Mouse (Mus musculus) right cerebral cortex, adult 2 months (tissue): ENCODE data around the gene Armc10.
"Not testable (repeated sequence)": the region's sequence is repeated elsewhere in the genome, so short reads cannot be mapped to it uniquely, and the experiment has no call there.

Source experiments
- DNase-seq, 2 experiments: peaks; one replicate each; pipeline ENCODE4 v3.0.0; 2021 to 2022; ENCODE audit warnings: low spot score in 2 of 2

The Armc10 gene

DNA sequence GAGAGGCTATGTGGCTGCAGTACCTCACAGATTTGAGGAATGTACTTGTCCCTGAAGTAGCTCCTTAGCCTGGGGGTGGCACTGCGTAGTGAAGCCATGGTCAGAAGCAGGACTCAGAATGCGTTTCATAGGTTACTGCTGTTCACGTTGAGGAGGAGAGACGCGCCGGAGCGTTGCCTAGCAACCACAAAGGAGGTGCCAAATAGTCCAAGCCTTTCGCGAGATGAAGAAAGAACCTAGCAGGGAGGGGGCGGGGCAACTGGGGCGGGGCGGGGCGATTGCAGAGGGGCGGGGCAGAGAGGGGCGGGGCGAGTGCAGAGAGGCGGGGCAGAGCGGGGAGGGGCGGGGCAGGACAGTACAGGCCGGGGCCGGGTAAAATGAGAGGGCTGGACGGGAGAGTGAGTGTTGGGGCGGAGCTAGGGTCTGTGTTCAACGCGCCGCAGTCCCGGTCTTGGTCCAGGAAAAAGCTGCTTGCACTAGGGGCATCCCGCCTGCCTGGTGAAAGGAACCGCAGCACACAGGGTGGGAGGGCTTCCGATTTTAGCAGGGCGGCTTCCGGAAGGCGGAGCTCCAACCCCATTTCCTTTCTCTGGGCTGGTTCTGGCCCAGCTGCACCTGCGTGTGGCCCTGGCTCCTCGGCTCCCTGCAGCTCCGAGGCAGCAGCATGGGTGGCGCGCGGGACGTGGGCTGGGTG is at the start of gene Armc10, which contains the start of gene Fbxl13:
Armc10 (plus strand) TSS at position 375 of the 694 bp plus-strand sequence.
Fbxl13 (minus strand) TSS at position 196 of the 694 bp plus-strand sequence.
- peak; percentile 89 to 93 for DNase-seq

DNA sequence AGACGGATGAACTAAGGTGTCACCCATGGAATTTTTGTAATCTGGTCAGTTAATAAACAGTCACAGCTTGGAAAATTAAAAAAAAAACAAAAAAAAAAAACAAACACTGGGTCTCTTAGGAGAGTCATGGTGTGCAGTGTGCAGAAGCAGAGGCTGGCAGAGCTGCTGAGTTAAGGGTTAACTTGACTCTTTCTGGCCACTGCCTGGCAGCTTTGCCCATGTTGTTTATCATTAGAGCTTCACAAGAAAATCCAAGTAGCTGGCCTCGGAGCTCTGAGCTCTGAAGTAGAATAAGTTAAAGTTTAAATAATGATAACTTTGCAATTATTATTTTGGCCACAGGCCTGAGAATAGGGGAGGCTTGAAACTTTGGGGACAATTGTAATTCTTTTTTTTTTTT is 46.1 kb upstream of the Armc10 start:
- DNase-seq, result not testable (repeated sequence)

DNA sequence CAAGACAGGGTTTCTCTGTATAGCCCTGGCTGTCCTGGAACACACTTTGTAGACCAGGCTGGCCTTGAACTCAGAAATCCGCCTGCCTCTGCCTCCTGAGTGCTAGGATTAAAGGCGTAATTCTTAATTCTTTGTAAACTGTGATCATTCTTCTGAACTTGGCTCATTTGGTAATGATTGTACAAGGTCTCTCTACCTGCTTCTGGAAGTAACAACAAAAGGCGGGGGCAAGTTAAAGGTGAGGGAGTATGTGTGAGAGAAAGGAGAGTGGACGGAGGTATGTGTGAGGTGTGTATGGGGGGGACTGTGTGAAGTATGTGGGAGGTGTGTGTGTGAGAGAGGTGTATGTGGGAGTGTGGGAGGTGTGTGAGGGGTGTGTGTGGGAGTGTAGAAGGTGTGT is 45.7 kb upstream of the Armc10 start:
- no peak for DNase-seq

DNA sequence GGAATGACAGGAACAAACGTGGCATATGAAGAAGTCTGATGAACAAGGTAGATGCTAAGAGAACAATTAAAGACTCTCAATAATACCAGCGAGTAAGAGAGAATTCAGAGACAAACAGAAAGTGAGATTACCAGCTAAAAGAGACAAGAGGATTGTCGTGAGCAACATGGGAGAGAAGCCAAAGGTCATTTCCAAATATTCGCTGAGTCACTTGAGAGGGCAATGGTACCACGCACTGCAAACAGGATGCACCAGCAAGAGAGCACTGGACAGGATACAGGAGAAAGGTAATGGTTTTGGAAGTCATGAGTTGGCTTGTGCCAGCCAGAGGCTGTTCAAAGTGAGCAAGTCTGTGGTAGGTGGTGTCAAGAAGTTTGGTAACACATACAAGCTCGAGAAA is 39.7 kb upstream of the Armc10 start:
- DNase-seq, result no peak

DNA sequence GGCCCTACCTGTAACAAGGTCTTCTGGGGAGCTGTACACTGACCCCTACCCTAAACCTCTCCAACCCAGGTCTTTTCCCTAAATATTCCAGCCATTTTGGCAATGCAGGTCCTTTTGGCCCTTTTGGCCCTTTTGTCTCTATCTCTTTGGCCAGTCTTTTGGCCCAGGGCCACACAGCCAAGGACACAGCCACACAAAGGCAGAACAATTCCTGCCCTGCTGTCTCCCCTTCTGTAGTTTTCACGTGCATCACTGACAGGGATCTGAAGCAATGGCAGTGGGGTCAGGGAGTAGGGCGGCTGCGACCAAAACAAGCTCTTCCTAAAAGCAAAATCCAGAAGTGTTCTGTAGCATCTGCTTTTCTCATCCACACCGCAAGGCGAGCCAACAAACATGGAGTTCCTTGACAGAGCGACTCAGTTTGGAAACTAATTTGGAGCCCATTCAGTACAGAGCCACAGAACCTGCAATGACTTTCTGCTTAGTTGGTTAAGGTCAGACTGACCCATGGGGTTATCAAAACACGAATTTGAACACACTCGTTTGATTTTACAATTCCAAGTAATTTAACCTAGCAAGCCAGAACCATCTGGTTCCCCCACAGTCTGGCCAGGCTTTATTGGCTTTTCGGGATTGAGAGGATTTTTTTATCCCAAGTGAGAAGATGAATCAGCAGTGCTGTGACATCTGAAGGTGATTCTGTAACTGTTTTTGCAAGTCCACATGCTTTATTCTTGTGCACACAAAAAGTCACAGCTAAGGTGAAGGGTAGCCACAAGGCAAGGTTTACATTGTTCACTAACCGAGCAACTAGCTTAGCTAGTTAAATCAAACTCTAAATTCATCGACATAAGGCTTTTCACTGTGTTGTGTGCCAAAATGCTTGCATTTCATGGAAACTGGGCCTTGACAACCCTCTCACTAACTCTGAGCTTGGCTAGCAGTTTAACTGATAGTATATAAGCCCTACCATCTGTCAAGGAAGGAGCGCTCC is 37.0 kb upstream of the Armc10 start:
- DNase-seq, result peak; percentile 31 to 57

DNA sequence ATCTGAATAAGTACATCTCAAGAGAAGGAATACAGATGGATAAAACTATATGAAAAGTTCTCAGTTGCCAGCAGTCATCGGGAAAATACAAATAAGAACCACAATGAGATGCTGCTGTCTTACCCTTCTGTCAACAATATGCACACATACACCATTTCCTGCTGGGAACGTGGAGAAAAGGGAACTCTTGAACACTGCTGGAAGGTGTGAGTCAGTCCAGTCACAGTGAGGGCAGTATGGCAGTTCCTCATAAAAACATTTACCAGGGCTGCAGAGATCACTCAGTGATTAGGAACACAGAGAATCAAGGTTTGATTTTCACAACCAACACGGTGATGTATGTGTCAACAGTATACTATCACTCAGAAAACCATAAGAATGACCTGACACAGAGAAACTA is 34.6 kb upstream of the Armc10 start:
- no peak for DNase-seq

- not testable (repeated sequence) for DNase-seq
Measured at GRCm38 (mm10) chr5:21614299-21614698, 31.3 kb upstream of the Armc10 start.

GRCm38 (mm10) chr5:21616450-21617009 is 29.1 kb upstream of the Armc10 start:
- DNase-seq, result no peak

DNA sequence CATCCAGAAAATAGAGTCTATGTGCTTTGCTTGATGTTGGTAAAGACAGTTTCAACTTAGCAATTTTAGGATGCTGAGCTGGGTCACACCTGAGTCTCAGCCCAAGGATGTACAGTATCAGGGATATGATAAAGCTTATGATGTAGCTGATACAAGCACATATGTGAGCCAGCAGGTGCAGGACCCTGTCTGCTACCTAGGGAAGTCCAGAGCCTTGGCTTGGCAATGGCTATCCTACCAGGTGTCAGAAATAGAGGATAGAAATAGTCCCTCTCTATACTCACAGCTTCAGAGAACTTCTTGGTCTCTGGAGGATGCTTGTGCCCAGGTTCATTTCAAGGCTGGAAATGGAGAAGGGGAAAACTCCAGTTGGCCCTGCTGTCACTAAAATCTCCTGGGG is 19.7 kb upstream of the Armc10 start:
- DNase-seq, result no peak

- peak; percentile 82 to 88 for DNase-seq
Measured at GRCm38 (mm10) chr5:21640961-21641360, 4.7 kb upstream of the Armc10 start.

GRCm38 (mm10) chr5:21643606-21644005 is 2.0 kb upstream of the Armc10 start:
- DNase-seq, result no peak

- no peak for DNase-seq
Measured at GRCm38 (mm10) chr5:21644891-21645438, 648 bp upstream of the Armc10 start.

GRCm38 (mm10) chr5:21646133-21646491 is 499 bp downstream of the Armc10 start:
- DNase-seq, result no peak

GRCm38 (mm10) chr5:21650736-21651135 is 5.1 kb downstream of the Armc10 start:
- no peak for DNase-seq

GRCm38 (mm10) chr5:21651885-21652612 is 6.4 kb downstream of the Armc10 start:
- DNase-seq, result no peak

- DNase-seq, result no peak
Measured at GRCm38 (mm10) chr5:21656912-21657311, 11.3 kb downstream of the Armc10 start.

DNA sequence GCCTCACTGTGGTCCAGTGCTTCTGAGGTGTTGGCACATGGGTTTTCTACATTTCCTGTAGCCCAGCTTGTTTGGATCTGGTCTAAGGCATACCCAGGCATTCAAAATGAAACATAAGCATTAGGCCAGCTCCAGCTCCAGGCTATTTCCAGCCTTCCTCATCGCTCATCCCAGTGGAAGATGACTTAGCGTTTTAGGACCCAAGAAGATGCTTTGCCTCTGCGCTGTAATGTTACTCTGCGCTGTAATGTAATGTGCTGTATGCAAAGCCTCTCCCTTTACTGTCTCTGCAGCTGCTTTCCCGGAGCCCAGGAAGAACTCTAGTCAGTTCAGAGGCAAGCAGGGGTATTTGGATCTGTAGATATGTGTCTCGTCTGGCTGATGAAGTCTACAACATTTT is 12.4 kb downstream of the Armc10 start:
- no peak for DNase-seq

GRCm38 (mm10) chr5:21658623-21659395 is 13.2 kb downstream of the Armc10 start:
- DNase-seq, result peak; percentile 78 to 86

DNA sequence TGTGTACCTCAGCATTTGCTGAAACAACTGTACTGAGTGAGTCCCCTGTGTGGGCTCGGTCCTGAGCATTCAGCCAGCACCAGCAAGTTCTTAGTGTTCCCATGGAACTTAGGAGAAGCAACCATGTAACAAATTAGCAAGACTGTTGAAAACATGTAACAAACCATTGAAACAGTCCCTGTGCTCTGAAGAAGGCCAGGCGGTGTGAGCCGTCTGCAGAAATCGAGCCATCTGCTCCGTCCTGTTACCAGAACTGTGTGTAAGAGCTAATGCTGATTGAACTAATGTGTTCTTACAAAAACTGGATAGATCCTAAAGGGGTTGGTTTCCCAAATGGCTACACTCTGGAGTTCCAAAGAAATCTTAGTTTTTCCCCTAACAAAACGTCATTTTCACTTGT is 15.2 kb downstream of the Armc10 start:
- no peak for DNase-seq

- no peak for DNase-seq
Measured at GRCm38 (mm10) chr5:21663081-21663480, 17.5 kb downstream of the Armc10 start.
